Mouse (Mus musculus): ENCODE measurements around the gene Shc4. TPM values are rescaled to one million over a fixed set of nuclear protein-coding genes. Genes with fewer than 3 reads are reported as not detected.

The Shc4 gene
- polyA plus RNA-seq, 1 experiment from 2014 or later = 2.1 TPM

DNA sequence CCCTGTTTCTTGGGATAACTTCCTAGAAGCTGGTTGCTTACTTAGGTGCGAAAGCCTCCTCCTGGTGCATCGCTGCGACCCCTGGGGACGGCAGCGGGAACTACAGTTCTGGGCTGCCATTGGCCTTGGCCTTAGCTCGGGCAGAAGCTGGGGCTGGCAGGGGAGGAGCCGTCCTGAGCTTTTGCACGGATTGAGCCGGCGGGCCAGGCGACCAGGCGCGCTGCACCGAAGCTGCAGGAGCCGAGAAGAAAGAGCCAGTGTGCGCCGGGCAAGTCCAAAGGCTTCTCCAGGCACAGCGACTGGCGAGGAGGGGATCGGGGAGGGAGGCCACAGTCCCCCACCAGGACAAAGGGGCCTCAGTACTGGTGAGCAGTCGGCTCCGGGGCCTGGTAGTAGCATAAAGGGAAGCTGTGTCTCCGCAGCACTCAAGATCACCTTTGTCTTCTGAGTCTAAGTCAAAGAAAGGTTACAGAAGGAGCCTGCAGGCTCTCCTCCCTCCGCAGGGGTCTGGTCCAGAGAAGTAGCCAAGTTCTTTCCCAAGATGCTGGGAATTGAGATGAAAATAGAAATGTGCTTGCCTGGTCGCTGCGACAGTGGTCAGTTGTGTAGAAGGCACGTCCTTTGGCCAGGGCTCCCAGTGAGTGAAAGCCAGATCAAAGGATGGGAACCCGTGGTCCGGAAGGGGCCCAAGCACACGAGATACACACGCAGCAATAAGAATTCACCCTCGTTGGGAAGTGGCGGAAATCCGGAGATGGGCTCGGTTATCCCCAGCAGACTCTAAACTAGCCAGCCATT is 8.0 kb upstream of the Shc4 start:
- peak; percentile 95 for ATAC-seq (ENCODE audit: insufficient read depth, low FRiP score, low TSS enrichment)
- WGBS = 6% methylated on average over 35 of the region's 35 CpGs

DNA sequence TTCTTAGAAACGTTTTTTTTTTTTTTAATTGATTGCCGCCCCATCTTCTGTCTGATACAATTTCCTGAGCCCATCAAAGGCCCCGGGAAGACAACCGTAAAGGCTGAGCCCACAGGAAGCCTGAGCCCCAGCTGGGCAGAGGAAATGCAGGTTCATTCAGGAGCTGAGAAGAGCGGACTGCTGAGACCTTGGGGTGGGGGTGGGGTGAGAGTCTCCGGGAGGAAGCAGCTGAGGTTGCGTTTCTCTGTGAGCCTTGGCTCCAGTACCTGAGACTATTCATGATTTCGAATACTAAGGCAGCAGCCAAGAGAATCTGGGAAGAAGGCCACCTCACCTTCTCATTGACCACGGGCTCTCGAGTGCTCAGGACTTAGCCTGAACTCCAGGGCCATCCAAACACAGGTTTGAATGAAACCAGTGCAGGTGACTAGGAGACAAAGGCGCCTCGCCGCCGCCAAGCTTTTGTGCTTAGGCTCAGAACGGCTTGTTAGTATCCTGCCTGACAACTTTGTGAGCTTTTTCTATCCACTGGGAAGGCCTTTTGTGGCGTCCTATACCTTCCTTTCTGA is 682 bp upstream of the Shc4 start:
- Histone ChIP-seq H3K4me3 (ENCODE audit: low read depth, low read length) (peak overlapping the region; percentile 51), H3K27me3 (ENCODE audit: control insufficient read depth, insufficient read depth, low read length) (peaks cover 21% of the 10 kb centered on the region), H3K9me3 (ENCODE audit: control insufficient read depth, low read length) (no peaks in the 10 kb centered on the region), H3K4me1 (ENCODE audit: control insufficient read depth, insufficient read depth, low read length) (peaks cover 11% of the 10 kb centered on the region; the same call in 1 of the 2 replicates), H3K9ac (ENCODE audit: low read length) (peak overlapping the region; percentile 54), H3K36me3 (ENCODE audit: control insufficient read depth, insufficient read depth, low read length) (no peaks in the 10 kb centered on the region), H3K27ac (ENCODE audit: low read depth, low read length) (0 out of 2 replicates have a peak overlapping the region, but pooled peaks have one; percentile 34), H3K4me2 (ENCODE audit: low read depth) (peak overlapping the region; percentile 99)
- 1% methylated on average over 16 of the region's 16 CpGs for WGBS
- ATAC-seq (ENCODE audit: insufficient read depth, low FRiP score, low TSS enrichment) = peak; percentile 56
- peak; percentile 57 for DNase-seq (ENCODE audit: low spot score)

More for the DNA sequence above, 8.0 kb upstream of the Shc4 start:
- peak overlapping the region; percentile 94 for H3K27ac ChIP-seq (ENCODE audit: low read depth, low read length)
- no peaks in the 10 kb centered on the region for H3K36me3 ChIP-seq (ENCODE audit: control insufficient read depth, insufficient read depth, low read length)
- peak overlapping the region; percentile 59 for H3K4me2 ChIP-seq (ENCODE audit: low read depth)
- H3K9ac ChIP-seq (ENCODE audit: low read length) = peak overlapping the region; percentile 86
- no peaks in the 10 kb centered on the region for H3K27me3 ChIP-seq (ENCODE audit: control insufficient read depth, insufficient read depth, low read length)
- no peaks in the 10 kb centered on the region for H3K9me3 ChIP-seq (ENCODE audit: control insufficient read depth, low read length)
- H3K4me1 ChIP-seq (ENCODE audit: control insufficient read depth, insufficient read depth, low read length) = peaks cover 3% of the 10 kb centered on the region; the same call in 1 of the 2 replicates
- peak overlapping the region; percentile 38 for H3K4me3 ChIP-seq (ENCODE audit: low read depth, low read length)
- peak; percentile 98 for DNase-seq (ENCODE audit: low spot score)

- H3K4me3 ChIP-seq (ENCODE audit: low read depth, low read length) = peak overlapping the region; percentile 51
- no peaks in the 10 kb centered on the region for H3K36me3 ChIP-seq (ENCODE audit: control insufficient read depth, insufficient read depth, low read length)
- peaks cover 21% of the 10 kb centered on the region for H3K27me3 ChIP-seq (ENCODE audit: control insufficient read depth, insufficient read depth, low read length)
- peak overlapping the region; percentile 99 for H3K4me2 ChIP-seq (ENCODE audit: low read depth)
- H3K27ac ChIP-seq (ENCODE audit: low read depth, low read length) = peak overlapping the region; percentile 50; the same call in 1 of the 2 replicates
- WGBS = under 1% methylated on average over 34 of the region's 34 CpGs
- H3K4me1 ChIP-seq (ENCODE audit: control insufficient read depth, insufficient read depth, low read length) = peaks cover 11% of the 10 kb centered on the region; the same call in 1 of the 2 replicates
- DNase-seq (ENCODE audit: low spot score) (peak; percentile 72), ATAC-seq (ENCODE audit: insufficient read depth, low FRiP score, low TSS enrichment) (peak; percentile 83)
- H3K9me3 ChIP-seq (ENCODE audit: control insufficient read depth, low read length) = no peaks in the 10 kb centered on the region
- peak overlapping the region; percentile 64 for H3K9ac ChIP-seq (ENCODE audit: low read length)
Observed at GRCm38 (mm10) chr2:125723408-125724085, 401 bp downstream of the Shc4 start.

DNA sequence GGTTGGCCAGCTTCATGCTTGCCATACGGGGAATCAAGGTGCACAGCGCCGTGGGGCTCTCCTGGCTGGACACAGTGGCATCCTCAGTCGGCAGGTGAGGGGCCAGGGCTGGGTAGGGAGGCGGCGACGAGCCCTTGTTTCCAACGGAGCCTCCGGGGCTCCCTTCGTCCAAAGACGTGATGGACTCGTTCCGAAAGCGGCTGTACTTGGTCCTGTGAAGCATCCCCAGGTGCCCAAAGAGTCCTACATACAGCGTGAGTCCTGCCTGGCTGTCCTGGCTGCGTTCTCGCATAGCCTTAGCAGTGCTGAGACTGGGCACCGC is 901 bp downstream of the Shc4 start:
- no peak for DNase-seq (ENCODE audit: low spot score)
- Histone ChIP-seq H3K4me1 (ENCODE audit: control insufficient read depth, insufficient read depth, low read length) (peaks cover 11% of the 10 kb centered on the region; the same call in 1 of the 2 replicates), H3K4me3 (ENCODE audit: low read depth, low read length) (peak overlapping the region; percentile 51), H3K4me2 (ENCODE audit: low read depth) (peak overlapping the region; percentile 99), H3K9ac (ENCODE audit: low read length) (peak overlapping the region; percentile 64), H3K27me3 (ENCODE audit: control insufficient read depth, insufficient read depth, low read length) (peaks cover 21% of the 10 kb centered on the region), H3K27ac (ENCODE audit: low read depth, low read length) (no peak overlapping the region), H3K36me3 (ENCODE audit: control insufficient read depth, insufficient read depth, low read length) (no peaks in the 10 kb centered on the region), H3K9me3 (ENCODE audit: control insufficient read depth, low read length) (no peaks in the 10 kb centered on the region)
- WGBS = 2% methylated on average over 18 of the region's 18 CpGs
- ATAC-seq (ENCODE audit: insufficient read depth, low FRiP score, low TSS enrichment) = no peak

GRCm38 (mm10) chr2:125716599-125716998 is 7.3 kb downstream of the Shc4 start:
- Histone ChIP-seq H3K9ac (ENCODE audit: low read length) (no peak overlapping the region), H3K4me2 (ENCODE audit: low read depth) (no peak overlapping the region), H3K4me1 (ENCODE audit: control insufficient read depth, insufficient read depth, low read length) (no peaks in the 10 kb centered on the region), H3K27me3 (ENCODE audit: control insufficient read depth, insufficient read depth, low read length) (peaks cover 1% of the 10 kb centered on the region; the same call in 1 of the 2 replicates), H3K4me3 (ENCODE audit: low read depth, low read length) (no peak overlapping the region), H3K9me3 (ENCODE audit: control insufficient read depth, low read length) (no peaks in the 10 kb centered on the region), H3K27ac (ENCODE audit: low read depth, low read length) (no peak overlapping the region), H3K36me3 (ENCODE audit: control insufficient read depth, insufficient read depth, low read length) (no peaks in the 10 kb centered on the region)
- WGBS = 83% methylated on average over 8 of the region's 8 CpGs
- ATAC-seq (ENCODE audit: insufficient read depth, low FRiP score, low TSS enrichment) = no peak
- DNase-seq (ENCODE audit: low spot score) = no peak

GRCm38 (mm10) chr2:125706510-125706921 is 17.4 kb downstream of the Shc4 start:
- DNase-seq (ENCODE audit: low spot score) (no peak), ATAC-seq (ENCODE audit: insufficient read depth, low FRiP score, low TSS enrichment) (no peak)
- no peaks in the 10 kb centered on the region for H3K27me3 ChIP-seq (ENCODE audit: control insufficient read depth, insufficient read depth, low read length)
- 0 out of 2 replicates have a peak, but pooled peaks cover 9% of the 10 kb centered on the region for H3K4me1 ChIP-seq (ENCODE audit: control insufficient read depth, insufficient read depth, low read length)
- no peak overlapping the region for H3K4me3 ChIP-seq (ENCODE audit: low read depth, low read length)
- H3K9ac ChIP-seq (ENCODE audit: low read length) = no peak overlapping the region
- WGBS = 75% methylated on average over 5 of the region's 5 CpGs
- H3K4me2 ChIP-seq (ENCODE audit: low read depth) = no peak overlapping the region
- H3K36me3 ChIP-seq (ENCODE audit: control insufficient read depth, insufficient read depth, low read length) = no peaks in the 10 kb centered on the region
- H3K9me3 ChIP-seq (ENCODE audit: control insufficient read depth, low read length) = no peaks in the 10 kb centered on the region
- H3K27ac ChIP-seq (ENCODE audit: low read depth, low read length) = no peak overlapping the region

DNA sequence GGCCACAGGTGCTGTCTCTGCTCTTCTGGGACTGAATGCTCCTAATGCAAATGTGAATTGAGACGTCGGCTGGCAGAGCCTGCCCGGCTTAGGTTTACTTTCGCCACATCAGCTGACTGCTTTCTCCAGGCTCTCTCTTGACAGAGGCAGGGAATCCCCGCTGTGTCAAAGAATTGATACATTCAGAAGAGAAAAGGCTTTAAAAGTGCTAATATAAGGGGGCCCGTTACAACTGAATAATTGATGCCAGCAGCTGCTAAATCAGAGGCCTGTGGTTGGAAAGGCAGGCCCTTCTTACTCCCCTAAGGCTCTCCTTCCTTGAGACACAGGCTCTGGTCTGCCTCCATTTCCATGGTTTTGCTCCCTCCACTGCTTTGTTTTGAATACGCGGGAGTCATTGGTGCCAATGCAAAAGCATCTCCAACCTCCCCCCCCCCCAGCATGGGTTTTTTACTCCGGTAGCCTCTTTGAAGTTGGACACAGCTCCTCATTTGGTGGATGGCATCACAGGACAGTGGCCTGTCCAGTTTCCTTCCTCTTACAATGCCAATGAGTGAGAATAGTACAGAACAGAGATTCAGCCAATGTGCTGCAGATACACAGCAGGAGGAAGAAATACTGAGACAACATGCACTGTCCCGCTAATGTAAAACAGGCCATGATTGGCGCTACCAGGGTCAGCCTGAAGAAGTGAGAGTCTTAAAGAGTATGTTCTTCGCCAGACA is 18.9 kb downstream of the Shc4 start:
- Histone ChIP-seq H3K4me2 (ENCODE audit: low read depth) (no peak overlapping the region), H3K9me3 (ENCODE audit: control insufficient read depth, low read length) (no peaks in the 10 kb centered on the region), H3K4me1 (ENCODE audit: control insufficient read depth, insufficient read depth, low read length) (0 out of 2 replicates have a peak, but pooled peaks cover 9% of the 10 kb centered on the region), H3K27ac (ENCODE audit: low read depth, low read length) (peak overlapping the region; percentile 60; the same call in 1 of the 2 replicates), H3K27me3 (ENCODE audit: control insufficient read depth, insufficient read depth, low read length) (no peaks in the 10 kb centered on the region), H3K4me3 (ENCODE audit: low read depth, low read length) (no peak overlapping the region), H3K36me3 (ENCODE audit: control insufficient read depth, insufficient read depth, low read length) (no peaks in the 10 kb centered on the region), H3K9ac (ENCODE audit: low read length) (no peak overlapping the region)
- 40% methylated on average over 12 of the region's 12 CpGs for WGBS
- ATAC-seq (ENCODE audit: insufficient read depth, low FRiP score, low TSS enrichment) (peak; percentile 91), DNase-seq (ENCODE audit: low spot score) (peak; percentile 38)

DNA sequence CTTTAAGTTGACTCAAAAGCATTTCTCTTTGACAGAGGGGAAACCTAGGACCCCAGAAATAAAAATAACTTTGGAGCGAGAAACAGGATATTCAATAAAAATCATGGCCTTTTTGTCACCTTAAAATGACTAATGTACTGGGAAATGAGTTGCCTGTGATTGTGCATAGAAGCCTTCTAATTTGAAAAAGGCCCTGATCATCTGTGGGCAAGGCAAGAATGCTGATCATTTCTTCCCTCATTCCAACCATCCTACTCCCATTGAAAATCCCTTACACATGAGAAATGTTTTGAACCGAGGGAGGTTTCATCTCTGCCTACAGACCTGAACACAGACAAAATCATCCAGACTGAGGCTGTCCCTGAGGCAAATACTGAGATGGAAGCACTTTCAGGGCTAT is 21.1 kb downstream of the Shc4 start:
- DNase-seq (ENCODE audit: low spot score) = no peak
- H3K4me3 ChIP-seq (ENCODE audit: low read depth, low read length) = no peak overlapping the region
- no peaks in the 10 kb centered on the region for H3K36me3 ChIP-seq (ENCODE audit: control insufficient read depth, insufficient read depth, low read length)
- H3K27me3 ChIP-seq (ENCODE audit: control insufficient read depth, insufficient read depth, low read length) = no peaks in the 10 kb centered on the region
- H3K9me3 ChIP-seq (ENCODE audit: control insufficient read depth, low read length) = no peaks in the 10 kb centered on the region
- 78% methylated on average over 2 of the region's 2 CpGs for WGBS
- H3K9ac ChIP-seq (ENCODE audit: low read length) = no peak overlapping the region
- no peak overlapping the region for H3K4me2 ChIP-seq (ENCODE audit: low read depth)
- H3K4me1 ChIP-seq (ENCODE audit: control insufficient read depth, insufficient read depth, low read length) = 0 out of 2 replicates have a peak, but pooled peaks cover 9% of the 10 kb centered on the region
- no peak overlapping the region for H3K27ac ChIP-seq (ENCODE audit: low read depth, low read length)
- ATAC-seq (ENCODE audit: insufficient read depth, low FRiP score, low TSS enrichment) = no peak

Measured in neural tube, embryonic 11.5 days (tissue).